Mouse (Mus musculus): ENCODE data around the gene Adarb1.

GRCm38 (mm10) chr10:77434076-77434456, 16.0 kb upstream of the Adarb1 start:
- no peak for TF ChIP-seq CTCF (IDR thresholded peaks at IDR 0.05)
- no peak for TF ChIP-seq POLR2A (IDR thresholded peaks at IDR 0.05; ENCODE audit: insufficient read depth, low read depth, low read length)

Measured in heart, adult 2 months (tissue).